Mouse (Mus musculus) left cerebral cortex, adult 9 months (tissue): Measurements from ENCODE around the gene Gm10840.
"Not testable (repeated sequence)": the region's sequence is repeated elsewhere in the genome, so short reads cannot be mapped to it uniquely, and the experiment has no call there.

Experiments
- DNase-seq, 2 experiments: peaks; one replicate each; pipeline ENCODE4 v3.0.0; 2022; ENCODE audit warnings: low spot score in 2 of 2

Gene Gm10840

DNA sequence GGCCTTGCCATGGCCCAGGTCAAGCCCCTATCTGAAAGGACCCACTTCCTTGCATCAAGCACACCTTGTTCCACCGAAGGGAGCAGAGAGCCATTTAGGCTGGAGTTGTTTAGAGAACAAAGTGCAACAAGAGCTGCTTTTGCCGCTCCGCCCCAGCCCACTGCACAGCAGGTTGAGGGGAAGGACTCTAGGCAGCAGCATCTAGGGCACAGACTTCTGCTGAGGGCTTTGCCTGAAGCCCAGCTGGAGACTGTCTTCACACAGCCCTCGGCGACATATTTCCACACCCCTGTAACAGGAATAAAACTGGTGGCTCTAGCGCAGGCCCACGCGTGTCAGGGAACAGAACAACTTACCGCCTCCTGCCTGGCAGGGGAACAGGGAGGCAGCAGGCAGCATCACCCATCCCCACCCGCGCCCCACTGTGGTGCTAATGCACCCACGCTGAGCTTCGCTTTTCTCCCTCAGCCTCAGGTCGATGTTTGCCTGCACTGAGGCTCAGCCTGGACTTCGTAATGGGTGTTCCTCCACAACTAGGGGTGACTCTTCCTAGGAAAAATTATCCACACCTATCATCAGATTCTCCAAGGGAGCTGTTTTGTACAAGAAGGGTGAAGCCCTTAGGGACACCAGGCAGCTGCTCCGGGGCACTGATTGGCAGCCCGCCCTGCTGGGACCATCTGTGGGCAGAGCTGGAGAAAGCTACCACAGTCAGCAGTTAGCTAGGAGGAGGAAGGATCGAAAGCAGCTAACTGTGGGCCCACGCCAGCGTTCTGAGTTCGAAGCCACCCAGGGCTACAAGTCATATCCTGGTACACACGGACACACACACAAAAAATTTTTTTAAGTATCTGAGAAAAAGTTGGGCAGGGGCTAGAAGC is at the start of gene Gm10840, which contains the start of gene Limd2:
Gm10840 (plus strand) TSS at position 10 of the 881 bp plus-strand sequence.
Limd2 (minus strand) TSS at position 20 of the 881 bp plus-strand sequence.
- peak; percentile 93 for DNase-seq

GRCm38 (mm10) chr11:106111688-106112087 is 49.0 kb upstream of the Gm10840 start:
- no peak for DNase-seq

- no peak for DNase-seq
Measured at GRCm38 (mm10) chr11:106122221-106122620, 38.4 kb upstream of the Gm10840 start.

DNA sequence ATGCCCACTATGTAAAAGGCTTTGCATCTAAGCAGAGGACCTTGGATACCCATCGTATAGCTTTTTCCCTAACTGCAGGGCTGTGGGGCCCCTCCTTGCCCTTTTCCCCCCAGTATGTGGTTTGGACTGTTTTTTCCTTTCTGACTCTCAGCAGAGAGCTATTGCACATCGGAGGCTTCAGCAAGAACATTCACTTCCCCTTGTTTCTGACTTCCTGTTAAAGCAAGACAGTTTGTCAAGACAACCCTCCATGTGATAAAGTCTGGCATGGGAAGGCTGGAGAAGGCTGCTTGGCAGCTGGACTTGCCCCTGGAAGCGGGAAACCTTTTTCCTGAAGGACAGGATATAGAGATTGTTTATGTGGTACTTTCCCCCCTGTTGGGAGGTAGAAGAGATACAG is 37.9 kb upstream of the Gm10840 start:
- no peak for DNase-seq

DNA sequence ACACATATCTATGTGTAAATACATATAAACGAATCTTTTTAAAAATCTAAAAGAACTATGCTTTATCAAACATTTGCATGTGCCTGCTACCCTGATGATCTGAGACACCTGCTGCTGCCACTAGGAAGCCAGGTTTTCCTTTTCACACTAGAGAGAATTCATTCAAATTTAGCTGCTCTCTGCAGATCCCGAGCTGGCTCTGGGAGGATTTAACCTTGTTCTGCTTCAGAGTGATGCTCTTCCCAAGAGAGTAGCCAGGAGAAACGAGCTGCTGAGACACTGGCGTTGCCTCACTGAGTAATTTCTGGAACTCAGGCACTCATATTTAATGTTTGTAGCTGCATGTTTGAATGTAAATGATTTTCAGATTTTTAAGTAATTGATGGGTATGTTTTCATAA is 35.9 kb upstream of the Gm10840 start:
- DNase-seq = no peak

DNA sequence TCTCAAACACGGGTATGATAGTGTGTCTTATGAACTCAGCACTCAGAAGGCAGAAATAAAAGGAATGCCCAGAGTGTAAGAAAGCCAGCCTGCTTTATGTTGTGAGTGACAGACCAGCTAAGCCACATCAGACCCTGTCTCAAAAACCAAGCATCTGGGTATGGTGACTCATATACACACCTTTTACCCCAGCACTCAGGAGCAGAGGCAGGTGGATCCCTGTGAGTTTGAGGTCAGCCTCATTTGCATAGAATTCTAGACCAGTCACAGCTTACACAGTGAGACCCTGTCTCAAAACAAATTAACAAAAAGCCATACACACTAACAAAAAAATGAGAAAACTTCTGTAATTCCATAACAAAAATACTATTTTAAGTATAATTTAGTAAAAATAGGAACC is 34.8 kb upstream of the Gm10840 start:
- no peak for DNase-seq

GRCm38 (mm10) chr11:106126727-106127373 is 33.8 kb upstream of the Gm10840 start:
- DNase-seq = not testable (repeated sequence)

DNA sequence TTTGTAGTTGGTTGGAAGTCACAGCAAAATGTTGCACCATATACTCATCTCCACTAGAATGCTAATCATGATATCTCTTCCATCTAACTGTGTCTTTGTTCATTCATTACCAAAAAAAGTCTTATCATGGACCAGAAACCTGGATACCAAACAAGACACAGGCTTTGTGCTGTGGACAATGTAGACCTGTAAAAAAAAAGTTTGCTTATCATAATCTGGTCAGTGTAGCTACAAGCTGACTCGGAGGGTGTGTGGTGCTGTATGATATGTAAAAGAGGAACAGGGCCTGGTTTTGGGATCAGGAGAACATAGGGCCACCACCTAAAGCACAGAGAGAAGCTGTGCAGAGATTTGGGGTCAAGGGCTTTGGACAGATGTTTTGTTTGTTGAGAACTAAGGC is 31.2 kb upstream of the Gm10840 start:
- no peak for DNase-seq

GRCm38 (mm10) chr11:106132516-106132915 is 28.1 kb upstream of the Gm10840 start:
- DNase-seq = no peak

DNA sequence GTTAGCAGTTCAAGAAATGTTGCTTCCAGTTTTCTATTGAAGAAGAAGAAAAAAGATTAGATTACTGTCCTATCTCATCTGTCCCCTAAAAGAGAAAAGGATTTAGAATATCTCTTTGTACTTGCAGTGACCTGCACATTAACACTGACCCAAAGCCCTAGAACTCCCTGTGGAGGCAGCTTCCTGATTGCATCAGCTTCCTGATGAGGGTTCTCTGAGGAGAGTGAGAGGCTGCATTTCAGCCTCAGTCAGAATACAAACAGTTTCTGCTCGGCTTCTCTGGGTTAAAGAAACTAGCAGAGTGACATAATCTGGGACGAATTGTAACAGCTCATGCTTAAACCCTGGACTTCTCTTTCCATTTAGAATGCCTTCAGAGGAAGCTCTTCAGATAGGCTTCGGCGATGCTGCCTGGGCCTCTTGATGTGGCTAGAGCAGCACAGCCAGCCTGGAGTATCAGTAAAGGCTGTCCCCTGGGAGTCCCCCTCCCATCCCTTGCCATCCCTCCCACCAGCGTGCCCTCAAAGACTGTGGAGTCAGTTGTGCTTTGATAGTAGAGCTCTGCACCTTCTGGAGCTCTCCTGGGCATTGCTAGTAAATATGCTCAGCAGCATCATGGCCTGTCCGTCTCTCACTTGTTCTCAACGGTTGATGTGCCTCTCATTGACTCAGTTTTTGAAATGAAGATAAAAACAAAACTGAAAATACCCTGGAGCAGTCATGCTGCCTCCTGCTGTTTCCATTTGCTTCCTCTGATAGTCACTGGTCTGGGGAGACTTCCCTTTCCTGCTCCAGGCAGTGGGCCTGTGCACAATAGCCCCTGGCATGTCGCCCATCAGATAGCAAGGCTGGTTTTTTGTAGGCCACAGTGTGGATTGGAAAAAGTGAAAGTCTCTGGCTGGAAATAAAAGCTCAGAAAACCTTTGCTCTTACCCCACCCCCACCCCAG is 25.8 kb upstream of the Gm10840 start:
- DNase-seq = no peak

GRCm38 (mm10) chr11:106151219-106151618 is 9.4 kb upstream of the Gm10840 start:
- no peak for DNase-seq

DNA sequence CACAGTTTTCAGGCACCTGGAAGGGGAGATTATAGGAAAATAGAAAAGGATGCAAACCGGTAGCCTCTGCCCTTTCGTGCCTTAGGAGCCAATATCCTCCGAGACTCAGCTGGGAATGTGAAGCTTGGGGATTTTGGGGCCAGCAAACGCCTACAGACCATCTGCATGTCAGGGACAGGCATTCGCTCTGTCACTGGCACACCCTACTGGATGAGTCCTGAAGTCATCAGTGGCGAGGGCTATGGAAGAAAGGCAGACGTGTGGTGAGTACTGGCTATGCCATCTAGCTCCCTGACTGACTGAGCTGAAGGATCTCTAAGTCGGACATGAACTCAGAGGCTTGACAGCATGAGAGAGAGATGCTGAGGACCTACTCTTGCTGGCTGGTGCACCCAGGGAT is 8.5 kb upstream of the Gm10840 start:
- DNase-seq = peak in 1 of 2 experiments; percentile 72

- no peak for DNase-seq
Measured at GRCm38 (mm10) chr11:106154091-106154490, 6.6 kb upstream of the Gm10840 start.

- DNase-seq = no peak
Measured at GRCm38 (mm10) chr11:106154770-106155169, 5.9 kb upstream of the Gm10840 start.

GRCm38 (mm10) chr11:106155761-106156160 is 4.9 kb upstream of the Gm10840 start:
- no peak for DNase-seq

DNA sequence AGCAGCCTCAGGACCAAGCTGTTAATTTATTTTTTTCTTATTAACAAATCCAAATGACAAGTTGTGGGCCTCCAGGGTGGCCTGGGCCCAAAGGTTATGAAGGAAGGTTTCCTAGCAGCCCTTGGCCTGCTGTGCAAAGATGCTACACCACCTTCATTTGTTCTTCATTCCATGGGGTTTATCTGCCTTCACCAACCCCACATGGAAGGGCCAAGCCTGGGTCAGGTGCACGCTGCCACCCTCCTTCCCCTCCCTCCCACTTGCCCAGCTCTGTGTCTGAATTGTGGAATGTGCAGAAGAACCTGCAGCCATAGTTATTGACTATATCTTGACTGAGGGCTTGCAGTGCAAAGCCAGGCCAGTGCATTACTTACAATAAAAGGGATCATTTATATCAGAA is 4.4 kb upstream of the Gm10840 start:
- DNase-seq = no peak

DNA sequence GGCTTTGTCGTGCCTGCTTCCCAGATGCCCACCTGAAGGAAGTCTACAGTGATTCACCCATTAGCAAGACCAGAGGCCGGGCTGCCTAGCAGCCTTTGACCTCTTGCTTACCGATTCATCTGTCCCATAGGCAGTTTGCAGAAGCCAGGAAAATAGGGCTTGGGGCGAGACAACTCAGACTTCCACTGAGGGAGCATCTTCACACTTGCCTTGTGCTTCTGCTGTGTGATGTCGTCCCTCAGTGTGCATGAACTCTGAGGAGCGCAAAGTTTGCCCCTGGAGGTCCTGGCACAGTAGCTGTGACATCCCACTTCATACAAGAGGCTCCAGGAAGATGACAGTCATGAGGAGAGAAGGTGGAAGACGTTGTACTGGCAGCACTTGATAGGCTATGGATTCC is 3.5 kb upstream of the Gm10840 start:
- DNase-seq = no peak

GRCm38 (mm10) chr11:106158081-106158929 is 2.3 kb upstream of the Gm10840 start:
- no peak for DNase-seq

DNA sequence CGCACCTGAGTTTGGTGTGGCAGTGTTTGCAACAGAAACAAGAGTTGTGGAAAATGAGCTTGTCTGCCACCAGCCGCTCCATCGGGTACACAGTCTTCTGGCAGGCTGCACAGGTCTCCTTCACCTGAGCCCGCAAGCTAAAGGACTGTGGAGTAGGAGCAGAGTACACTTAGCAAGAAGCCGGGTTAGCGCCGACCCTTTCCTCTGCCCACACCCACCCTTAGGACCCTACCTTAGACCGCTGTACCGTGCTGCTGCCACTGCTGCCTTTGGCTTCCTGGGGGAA is 1.8 kb upstream of the Gm10840 start:
- DNase-seq = no peak

DNA sequence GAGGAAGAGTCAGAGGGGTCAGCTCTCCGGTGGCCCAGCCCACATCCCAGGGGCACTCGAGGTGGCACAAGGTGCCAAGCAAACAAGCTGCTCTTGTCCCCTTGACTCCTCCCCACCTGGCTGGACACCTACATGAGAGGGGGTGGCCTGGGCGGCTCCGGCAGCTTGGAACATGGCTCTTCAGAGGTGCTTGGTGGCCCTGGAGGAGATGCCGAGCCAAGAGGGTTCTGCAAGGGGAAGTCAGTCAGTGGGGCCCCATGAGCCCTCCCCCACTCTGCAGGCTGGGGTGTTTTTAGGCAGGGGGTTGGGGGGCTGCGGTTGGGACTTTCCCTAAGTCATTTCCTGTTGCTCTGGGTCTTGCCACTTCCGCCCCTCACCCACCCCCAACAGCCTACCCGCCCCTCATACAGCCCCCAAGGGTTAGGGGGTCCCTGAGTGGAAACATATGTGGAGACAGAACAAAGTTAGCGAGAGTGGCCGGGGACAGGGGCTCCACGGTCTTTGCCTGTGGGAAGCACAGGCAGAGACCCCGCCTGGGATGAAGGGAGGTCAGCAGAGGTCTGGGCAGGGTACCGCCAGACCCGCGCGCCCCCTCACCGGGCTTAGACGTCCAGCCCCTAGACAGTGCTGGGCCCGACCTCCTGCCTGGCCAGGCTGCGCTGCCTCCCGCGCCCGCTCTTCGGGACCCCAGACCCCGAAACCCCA is 1.3 kb upstream of the Gm10840 start:
- DNase-seq = peak in 1 of 2 experiments; percentile 61
